Mouse (Mus musculus): ENCODE data around the gene Cyp4a30b. TPM values are rescaled to one million over a fixed set of nuclear protein-coding genes. Genes with fewer than 3 reads are reported as not detected.

Gene Cyp4a30b
- not detected for polyA plus RNA-seq (2014; fragmentation: Illumina TruSeq; extraction: RNeasy Lipid Tissue Mini Kit (QIAGEN cat#74804); ENCODE audit: low replicate concordance)

GRCm38 (mm10) chr4:115452304-115452703, at the start of gene Cyp4a30b:
Gene Cyp4a30b (plus strand): TSS chr4:115452604.

GRCm38 (mm10) chr4:115411324-115411723, 41.1 kb upstream of the Cyp4a30b start, which contains the start of gene Cyp4a12b:
Gene Cyp4a12b (plus strand): TSS chr4:115411624.

DNA sequence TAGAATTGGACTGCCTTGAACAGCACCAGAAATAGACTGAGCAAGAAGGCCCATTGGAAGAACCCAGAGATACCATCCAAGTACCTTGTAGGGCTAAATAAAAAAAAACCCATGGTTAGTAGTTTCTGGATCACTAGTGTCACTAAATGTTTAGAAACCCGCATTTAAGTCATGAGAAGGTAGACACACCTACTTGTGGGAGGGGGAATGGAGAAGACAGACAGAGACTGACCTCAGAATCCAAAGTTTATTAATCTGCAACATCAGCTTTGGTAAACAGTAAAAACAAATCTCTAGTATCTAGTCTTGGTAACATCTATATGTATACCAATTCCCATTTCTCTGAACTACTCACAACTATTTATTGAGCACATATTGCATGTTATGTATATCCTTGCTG, 43.6 kb downstream of the Cyp4a30b start, which contains the start of gene Cyp4a14:
Gene Cyp4a14 (minus strand): TSS at position 142 of the 400 bp plus-strand sequence.

GRCm38 (mm10) chr4:115518000-115518399, 65.6 kb downstream of the Cyp4a30b start, which contains the start of gene Cyp4a10:
Gene Cyp4a10 (plus strand): TSS chr4:115518264.

Other genes starting within 250 kb of the Cyp4a30b start
- not detected for gene Cyp4a29, start 210.5 kb upstream of the Cyp4a30b start, polyA plus RNA-seq (2014; fragmentation: Illumina TruSeq; extraction: RNeasy Lipid Tissue Mini Kit (QIAGEN cat#74804); ENCODE audit: low replicate concordance)
- not detected for gene Cyp4a12a, start 153.6 kb upstream of the Cyp4a30b start, polyA plus RNA-seq (2014; fragmentation: Illumina TruSeq; extraction: RNeasy Lipid Tissue Mini Kit (QIAGEN cat#74804); ENCODE audit: low replicate concordance)
- gene Cyp4a12b, start 41.0 kb upstream of the Cyp4a30b start, polyA plus RNA-seq (2014; fragmentation: Illumina TruSeq; extraction: RNeasy Lipid Tissue Mini Kit (QIAGEN cat#74804); ENCODE audit: low replicate concordance), result not detected
- gene Cyp4a14, start 43.5 kb downstream of the Cyp4a30b start, polyA plus RNA-seq (2014; fragmentation: Illumina TruSeq; extraction: RNeasy Lipid Tissue Mini Kit (QIAGEN cat#74804); ENCODE audit: low replicate concordance), result not detected
- gene Cyp4a10, start 65.7 kb downstream of the Cyp4a30b start, polyA plus RNA-seq (2014; fragmentation: Illumina TruSeq; extraction: RNeasy Lipid Tissue Mini Kit (QIAGEN cat#74804); ENCODE audit: low replicate concordance), result 16.8 TPM
- gene Cyp4a31, start 111.0 kb downstream of the Cyp4a30b start, polyA plus RNA-seq (2014; fragmentation: Illumina TruSeq; extraction: RNeasy Lipid Tissue Mini Kit (QIAGEN cat#74804); ENCODE audit: low replicate concordance), result 0.19 TPM
- 0.71 TPM for gene Cyp4a32, start 148.4 kb downstream of the Cyp4a30b start, polyA plus RNA-seq (2014; fragmentation: Illumina TruSeq; extraction: RNeasy Lipid Tissue Mini Kit (QIAGEN cat#74804); ENCODE audit: low replicate concordance)
- 99.5 TPM for gene Cyp4b1, start 195.1 kb downstream of the Cyp4a30b start, polyA plus RNA-seq (2014; fragmentation: Illumina TruSeq; extraction: RNeasy Lipid Tissue Mini Kit (QIAGEN cat#74804); ENCODE audit: low replicate concordance)

Measured in small intestine, adult 10 weeks (tissue).